Mouse (Mus musculus): ENCODE data around the gene Psme4.

GRCm38 (mm10) chr11:30785497-30785896 lies 14.0 kb downstream of the Psme4 start:
- no peak for TF ChIP-seq POLR2A (IDR thresholded peaks at IDR 0.05; ENCODE audit: insufficient read depth, low read depth, low read length)
- no peak for TF ChIP-seq EP300 (IDR thresholded peaks at IDR 0.05; ENCODE audit: insufficient read depth, low read depth, low read length)
- TF ChIP-seq CTCF (IDR thresholded peaks at IDR 0.05) = no peak

All from heart, adult 2 months (tissue).